Mouse (Mus musculus): ENCODE results near the gene Olfr1274-ps.
"Not testable (repeated sequence)": the region's sequence is repeated elsewhere in the genome, so short reads cannot be mapped to it uniquely, and the experiment has no call there.

Gene Olfr1274-ps

GRCm38 (mm10) chr2:90398633-90399107 is at the start of gene Olfr1274-ps:
Gene Olfr1274-ps (plus strand): TSS chr2:90398683.
- not testable (repeated sequence) for DNase-seq (ENCODE audit: low spot score)

DNA sequence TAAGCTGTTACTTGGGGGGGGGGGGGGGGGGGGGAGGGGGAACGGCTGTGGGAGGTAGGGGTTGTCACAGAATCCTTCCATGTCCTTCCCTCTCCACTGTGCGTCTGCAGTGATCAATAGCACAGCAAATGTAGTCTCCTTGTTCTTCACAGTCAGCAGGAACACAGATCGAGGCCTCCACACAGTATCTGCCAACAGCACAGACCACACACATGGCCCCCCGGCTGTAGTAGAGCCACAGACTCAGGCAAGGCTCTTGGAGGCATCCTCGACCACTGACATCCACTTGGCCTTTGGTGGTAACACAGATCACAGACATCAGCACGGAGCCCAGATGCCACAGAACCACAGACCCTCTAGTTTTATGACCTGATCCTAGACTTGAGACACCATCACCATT is 47.4 kb upstream of the Olfr1274-ps start:
- not testable (repeated sequence) for DNase-seq (ENCODE audit: low spot score)

- DNase-seq (ENCODE audit: low spot score) = not testable (repeated sequence)
Measured at GRCm38 (mm10) chr2:90351540-90351939, 46.9 kb upstream of the Olfr1274-ps start.

DNA sequence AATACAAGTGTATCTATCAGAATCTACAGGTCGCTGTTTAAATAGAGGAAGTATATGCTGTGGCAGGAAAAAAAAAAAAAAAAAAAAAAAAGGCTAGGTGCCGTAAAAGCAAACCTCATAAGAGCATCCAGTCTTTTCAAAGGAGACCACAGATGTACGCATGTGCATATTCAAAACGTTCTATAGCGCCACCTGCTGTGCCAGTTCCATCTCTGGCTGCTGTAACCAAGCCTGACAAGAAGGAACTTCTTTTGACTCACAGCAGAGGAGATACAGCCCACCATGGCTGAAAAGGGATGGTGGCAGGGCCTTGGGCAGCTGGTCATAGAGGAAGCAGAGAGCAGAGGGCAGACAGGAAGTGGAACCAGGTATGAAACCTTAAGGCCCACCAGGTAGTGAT is 39.3 kb upstream of the Olfr1274-ps start:
- DNase-seq (ENCODE audit: low spot score) = not testable (repeated sequence)

DNA sequence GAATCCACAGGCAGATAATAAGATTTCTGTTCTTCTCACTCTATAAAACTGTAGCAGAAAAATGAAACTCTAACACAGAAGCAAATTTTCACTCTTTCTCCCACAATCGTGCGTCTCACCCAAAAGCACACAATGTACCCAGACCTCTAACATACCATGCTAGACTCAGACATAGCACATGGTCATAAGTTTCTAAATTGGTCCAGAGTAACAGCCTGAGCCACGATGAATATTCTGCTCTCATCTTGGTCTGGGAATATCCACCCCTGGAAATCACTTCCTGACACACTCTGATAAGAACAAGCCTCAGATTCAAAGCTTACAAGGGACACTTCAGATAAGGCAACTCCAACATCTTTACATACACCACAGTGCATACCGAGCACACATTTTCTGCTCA is 38.3 kb upstream of the Olfr1274-ps start:
- DNase-seq (ENCODE audit: low spot score) = not testable (repeated sequence)

DNA sequence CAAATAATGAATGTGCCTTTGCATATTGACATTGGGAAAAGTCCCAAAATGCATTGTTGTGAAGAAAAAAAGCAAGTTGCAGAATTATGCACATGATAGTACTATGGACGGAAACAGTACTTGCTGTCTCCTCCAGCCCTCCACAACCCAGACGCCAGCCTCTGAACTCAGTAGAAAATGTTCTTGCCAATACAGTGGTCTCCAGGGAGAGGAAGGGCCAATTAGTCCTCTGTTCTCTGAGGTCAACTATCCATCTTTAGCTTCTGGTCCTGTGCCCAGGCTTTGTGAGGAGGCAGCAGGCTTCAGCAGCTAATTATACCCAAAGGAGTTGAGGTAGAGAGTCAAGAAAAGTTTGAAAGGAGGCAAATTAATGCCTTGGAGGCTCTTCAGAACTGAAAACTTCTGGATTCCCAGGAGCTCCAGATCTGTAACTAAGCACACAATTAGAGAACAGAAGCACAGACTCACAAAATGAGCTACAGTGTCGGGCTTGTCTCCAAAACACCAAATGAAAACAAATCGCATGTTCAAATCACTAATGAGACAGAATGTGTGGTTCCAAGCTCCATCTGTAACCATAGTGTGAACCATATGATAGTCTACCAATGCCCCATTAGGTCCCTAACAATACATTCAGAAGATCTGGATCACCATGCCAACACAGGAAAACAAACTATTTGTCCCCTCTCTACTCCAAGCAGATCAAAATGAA is 15.8 kb downstream of the Olfr1274-ps start:
- DNase-seq (ENCODE audit: low spot score) = not testable (repeated sequence)

GRCm38 (mm10) chr2:90422282-90422681 is 23.8 kb downstream of the Olfr1274-ps start:
- not testable (repeated sequence) for DNase-seq (ENCODE audit: low spot score)

DNA sequence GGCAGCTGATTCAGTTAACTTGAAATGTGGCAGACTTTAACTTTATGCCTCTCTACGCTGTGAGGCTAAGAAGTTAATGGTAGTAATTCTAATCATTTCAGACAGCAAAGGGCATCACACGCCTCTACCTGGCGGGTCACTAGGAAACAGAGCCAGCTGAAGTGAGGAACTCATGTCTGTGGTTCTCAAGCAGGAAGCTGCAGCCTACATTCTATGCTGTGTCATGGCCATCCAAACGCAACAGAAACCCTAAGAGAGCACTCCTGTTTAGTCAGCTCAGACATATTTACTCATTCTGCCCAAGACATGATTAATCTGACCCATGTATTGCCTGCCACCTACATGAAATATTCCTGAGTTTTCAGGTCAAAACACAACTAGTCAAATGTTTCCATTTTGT is 26.5 kb downstream of the Olfr1274-ps start:
- DNase-seq (ENCODE audit: low spot score) = not testable (repeated sequence)

DNA sequence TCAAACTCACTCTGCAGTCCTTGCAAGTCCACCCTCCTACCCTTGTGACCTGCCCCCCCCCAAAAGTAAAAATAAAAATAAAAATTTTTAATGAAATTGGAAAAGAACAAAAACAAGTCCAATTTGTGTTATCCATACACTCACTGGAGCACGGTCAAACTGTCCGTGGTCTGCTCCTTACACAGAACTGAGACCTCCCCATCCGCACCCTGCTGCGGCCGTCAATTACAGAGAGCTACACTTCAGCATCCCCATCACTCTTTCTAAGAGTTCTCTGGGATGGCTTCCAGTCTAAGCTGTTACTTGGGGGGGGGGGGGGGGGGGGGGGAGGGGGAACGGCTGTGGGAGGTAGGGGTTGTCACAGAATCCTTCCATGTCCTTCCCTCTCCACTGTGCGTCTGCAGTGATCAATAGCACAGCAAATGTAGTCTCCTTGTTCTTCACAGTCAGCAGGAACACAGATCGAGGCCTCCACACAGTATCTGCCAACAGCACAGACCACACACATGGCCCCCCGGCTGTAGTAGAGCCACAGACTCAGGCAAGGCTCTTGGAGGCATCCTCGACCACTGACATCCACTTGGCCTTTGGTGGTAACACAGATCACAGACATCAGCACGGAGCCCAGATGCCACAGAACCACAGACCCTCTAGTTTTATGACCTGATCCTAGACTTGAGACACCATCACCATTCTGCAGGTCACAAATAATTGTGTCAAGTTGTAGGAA is 30.7 kb downstream of the Olfr1274-ps start:
- not testable (repeated sequence) for DNase-seq (ENCODE audit: low spot score)

GRCm38 (mm10) chr2:90429782-90430181 is 31.3 kb downstream of the Olfr1274-ps start:
- not testable (repeated sequence) for DNase-seq (ENCODE audit: low spot score)

DNA sequence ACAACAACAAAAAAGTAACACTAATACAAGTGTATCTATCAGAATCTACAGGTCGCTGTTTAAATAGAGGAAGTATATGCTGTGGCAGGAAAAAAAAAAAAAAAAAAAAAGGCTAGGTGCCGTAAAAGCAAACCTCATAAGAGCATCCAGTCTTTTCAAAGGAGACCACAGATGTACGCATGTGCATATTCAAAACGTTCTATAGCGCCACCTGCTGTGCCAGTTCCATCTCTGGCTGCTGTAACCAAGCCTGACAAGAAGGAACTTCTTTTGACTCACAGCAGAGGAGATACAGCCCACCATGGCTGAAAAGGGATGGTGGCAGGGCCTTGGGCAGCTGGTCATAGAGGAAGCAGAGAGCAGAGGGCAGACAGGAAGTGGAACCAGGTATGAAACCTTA is 39.0 kb downstream of the Olfr1274-ps start:
- DNase-seq (ENCODE audit: low spot score) = not testable (repeated sequence)

DNA sequence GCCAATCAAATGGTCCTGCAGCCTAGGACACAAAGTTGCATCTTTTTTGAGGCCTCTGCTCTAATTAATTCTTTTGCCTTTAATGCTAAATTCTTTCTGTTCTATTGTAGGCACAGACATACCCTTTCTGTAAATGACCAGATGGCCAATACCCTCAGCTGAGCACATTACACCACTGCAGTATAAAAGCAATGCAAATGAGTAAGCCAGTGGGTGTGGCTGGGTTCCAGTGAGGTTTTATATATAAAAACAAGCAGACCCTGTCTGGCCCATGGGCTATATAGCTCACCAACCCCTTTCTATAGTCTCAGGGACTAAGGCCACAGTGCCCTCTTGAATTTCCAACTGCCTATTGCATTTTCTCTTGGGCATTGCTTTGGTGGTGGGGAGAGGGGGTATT is 41.7 kb downstream of the Olfr1274-ps start:
- not testable (repeated sequence) for DNase-seq (ENCODE audit: low spot score)

GRCm38 (mm10) chr2:90441811-90442210 is 43.3 kb downstream of the Olfr1274-ps start:
- DNase-seq (ENCODE audit: low spot score) = not testable (repeated sequence)

- DNase-seq (ENCODE audit: low spot score) = no peak
Measured at GRCm38 (mm10) chr2:90443811-90444210, 45.3 kb downstream of the Olfr1274-ps start.

DNA sequence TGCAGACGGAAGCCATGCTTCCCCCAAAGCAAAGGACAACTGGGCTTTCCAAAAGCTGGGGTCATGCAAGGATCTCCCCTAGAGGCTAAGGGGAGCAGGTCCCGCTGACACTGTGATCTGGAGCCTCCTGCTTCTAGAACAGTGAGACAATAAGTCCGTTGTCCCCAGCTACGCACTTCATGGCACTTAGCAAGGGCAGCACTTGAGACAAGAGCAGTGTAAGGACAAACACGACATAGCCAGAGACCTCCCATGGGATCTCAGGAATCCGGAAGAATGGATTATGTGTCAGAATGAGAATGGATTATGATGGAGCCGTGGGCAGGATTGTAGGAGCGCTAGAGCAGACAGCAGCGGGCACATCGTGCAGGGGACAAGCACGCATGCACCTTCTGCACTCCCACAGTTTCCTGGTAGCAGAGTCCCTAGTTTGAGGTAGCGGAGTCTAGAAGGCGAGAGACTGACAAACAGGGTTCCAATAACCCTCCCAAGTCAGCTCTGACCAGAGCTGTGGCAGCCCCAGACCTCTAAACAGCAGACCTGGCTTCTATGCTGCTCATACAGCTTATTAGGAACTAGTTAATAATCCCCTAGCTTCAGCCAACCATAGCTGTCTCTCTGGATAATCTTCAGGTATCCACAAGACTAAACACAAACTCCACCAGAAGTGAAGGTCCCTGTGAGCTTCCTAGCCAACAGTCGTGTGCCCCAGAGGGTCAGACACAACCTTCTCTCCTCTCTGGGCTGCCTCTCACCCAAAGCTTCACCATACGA is 50.7 kb downstream of the Olfr1274-ps start:
- no peak for DNase-seq (ENCODE audit: low spot score)

DNA sequence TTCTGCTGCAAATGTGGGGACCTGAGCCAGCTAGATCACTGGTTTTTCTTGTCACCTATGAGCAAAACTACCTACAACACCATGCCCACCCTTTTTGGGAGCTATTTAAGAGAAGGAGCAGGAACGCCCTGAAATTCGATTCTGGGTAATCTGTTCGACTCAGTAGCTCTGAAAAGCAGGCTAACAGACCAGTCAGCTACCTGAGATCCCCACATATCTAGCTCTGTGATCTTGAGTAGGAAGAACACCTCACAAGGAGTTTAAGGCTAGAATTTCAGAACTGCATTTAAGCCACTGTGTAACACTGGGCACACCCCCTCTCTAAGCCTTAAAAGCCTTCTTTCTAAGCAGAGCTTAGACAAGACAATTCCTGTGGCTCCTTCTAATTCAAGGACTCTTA is 53.9 kb downstream of the Olfr1274-ps start:
- no peak for DNase-seq (ENCODE audit: low spot score)
